Mouse (Mus musculus): ENCODE measurements around the gene Sult1a1.
A peak's percentile ranks its signal among the peaks of the same experiment; 100 is the strongest.

Gene Sult1a1

GRCm38 (mm10) chr7:126657522-126657921, 18.7 kb downstream of the Sult1a1 start:
- DNase-seq = no peak

DNA sequence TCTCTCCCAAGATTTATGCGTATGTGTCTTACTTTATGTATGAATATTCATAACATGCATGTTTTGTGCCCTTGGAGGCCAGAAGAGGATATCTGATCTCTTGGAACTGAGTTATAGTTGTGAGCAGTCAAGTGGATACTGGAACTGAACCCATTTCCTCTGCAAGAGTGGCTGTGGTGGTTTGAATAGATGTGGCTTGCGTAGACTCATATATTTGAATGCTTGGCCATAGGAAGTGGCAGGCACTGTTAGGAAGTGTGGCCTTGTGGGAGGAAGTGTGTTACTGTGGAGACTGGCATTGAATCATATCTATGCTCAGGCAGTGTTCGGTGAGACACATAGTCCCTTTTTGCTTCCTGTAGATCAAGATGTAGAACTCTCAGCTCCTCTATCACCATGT, 20.5 kb downstream of the Sult1a1 start:
- DNase-seq = no peak

DNA sequence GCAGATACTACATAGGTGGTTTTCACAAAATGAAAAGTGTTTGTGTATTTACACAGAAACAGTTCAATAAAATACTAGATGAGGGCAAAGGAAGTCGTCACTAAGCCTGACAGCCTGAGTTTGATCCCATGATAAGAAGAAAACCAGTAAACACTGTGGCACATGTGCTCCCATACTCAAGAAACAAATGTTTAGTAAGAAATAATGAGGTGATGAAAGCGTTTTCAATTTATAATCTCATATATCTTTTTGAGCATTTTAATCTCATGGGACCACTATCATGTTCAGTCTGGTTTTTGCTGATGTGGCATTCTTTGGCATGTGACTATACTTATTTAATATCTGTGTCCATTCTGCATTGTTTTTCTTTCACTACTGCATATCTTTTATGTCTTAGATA, 22.2 kb downstream of the Sult1a1 start:
- DNase-seq = no peak

- no peak for DNase-seq
Measured at GRCm38 (mm10) chr7:126650852-126651251, 25.4 kb downstream of the Sult1a1 start.

GRCm38 (mm10) chr7:126649231-126650051, 26.8 kb downstream of the Sult1a1 start, which contains the start of gene Sgf29:
TSS of gene Sgf29 (plus strand) at chr7:126649309.
- DNase-seq = peak; percentile 97

DNA sequence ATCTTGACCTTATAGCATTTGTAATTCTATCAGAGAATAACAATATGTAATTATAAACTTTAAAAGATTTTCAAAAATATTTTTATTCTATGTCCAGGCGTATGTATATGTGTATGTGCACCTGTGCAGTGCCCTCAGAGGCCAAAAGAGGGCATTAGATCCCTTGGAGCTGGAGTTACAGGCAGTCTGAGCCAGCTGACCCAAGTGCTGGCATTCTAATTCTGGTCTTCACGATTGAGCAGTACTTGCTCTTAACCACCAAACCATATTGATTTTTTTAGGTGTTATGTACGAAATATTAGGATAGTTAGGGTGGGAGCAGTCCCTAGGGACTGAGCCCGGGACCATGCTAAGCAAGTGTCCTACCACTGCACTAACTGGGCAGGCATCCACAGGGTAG, 27.7 kb downstream of the Sult1a1 start:
- peak; percentile 23 for DNase-seq

DNA sequence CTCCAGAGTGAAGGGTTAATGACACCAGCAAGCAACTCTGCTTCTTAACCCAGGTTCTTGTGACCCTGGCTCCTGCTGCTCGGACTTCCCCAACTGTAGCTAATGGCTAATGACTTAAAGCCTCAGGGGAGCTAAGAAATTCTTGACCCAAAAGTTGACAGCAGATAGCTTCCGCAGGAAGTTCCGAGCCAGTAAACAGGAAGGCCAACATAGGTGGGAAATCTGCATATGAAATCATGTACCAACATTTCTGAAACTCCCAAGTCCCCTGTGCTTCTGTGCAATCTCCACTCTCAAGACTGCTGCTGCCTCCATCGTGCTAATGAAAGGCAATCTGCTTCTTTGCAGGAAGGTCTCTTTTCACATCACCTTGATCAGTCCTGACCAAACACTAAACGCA, 30.5 kb downstream of the Sult1a1 start:
- no peak for DNase-seq

GRCm38 (mm10) chr7:126644914-126645313, 31.3 kb downstream of the Sult1a1 start:
- DNase-seq = no peak

- no peak for DNase-seq
Measured at GRCm38 (mm10) chr7:126644345-126644744, 31.9 kb downstream of the Sult1a1 start.

DNA sequence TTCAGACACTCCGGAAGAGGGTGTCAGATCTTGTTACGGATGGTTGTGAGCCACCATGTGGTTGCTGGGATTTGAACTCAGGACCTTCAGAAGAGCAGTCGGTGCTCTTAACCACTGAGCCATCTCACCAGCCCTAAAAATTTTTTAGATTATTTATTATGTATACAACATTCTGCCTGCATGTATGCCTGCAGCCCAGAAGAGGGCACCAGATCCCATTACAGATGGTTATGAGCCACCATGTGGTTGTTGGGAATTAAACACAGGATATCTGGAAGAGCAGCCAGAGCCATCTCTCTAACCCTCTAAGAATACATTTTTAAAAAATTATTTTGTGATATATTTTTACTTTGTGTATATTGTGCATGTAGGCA, 33.0 kb downstream of the Sult1a1 start:
- DNase-seq = peak; percentile 58

- no peak for DNase-seq
Measured at GRCm38 (mm10) chr7:126642545-126643243, 33.5 kb downstream of the Sult1a1 start.

- DNase-seq = peak; percentile 52
Measured at GRCm38 (mm10) chr7:126636733-126637520, 39.3 kb downstream of the Sult1a1 start.

DNA sequence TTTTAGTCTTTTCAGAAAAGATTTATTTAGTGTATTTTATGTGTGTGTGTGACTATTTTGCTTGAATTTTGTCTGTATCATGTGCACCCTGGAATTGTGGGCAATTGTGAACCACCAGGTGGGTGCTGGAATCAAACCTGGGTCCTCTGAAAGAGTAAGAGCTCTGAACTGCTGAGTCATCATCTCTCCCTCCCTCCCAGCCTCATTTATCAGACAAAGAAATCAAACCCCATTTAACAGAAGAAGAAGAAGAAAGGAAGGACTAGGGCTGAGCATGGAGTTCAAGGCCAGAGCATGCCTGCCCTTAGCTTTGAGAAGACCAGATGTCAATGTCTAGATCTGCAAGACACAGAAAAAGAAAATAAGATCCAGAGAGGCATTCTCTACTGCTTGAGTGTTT, 40.9 kb downstream of the Sult1a1 start:
- DNase-seq = no peak

GRCm38 (mm10) chr7:126632478-126632877, 43.8 kb downstream of the Sult1a1 start:
- no peak for DNase-seq

- no peak for DNase-seq
Measured at GRCm38 (mm10) chr7:126630824-126631518, 45.3 kb downstream of the Sult1a1 start, which contains the start of gene Nupr1. TSS of gene Nupr1 (minus strand) at chr7:126630861.

DNA sequence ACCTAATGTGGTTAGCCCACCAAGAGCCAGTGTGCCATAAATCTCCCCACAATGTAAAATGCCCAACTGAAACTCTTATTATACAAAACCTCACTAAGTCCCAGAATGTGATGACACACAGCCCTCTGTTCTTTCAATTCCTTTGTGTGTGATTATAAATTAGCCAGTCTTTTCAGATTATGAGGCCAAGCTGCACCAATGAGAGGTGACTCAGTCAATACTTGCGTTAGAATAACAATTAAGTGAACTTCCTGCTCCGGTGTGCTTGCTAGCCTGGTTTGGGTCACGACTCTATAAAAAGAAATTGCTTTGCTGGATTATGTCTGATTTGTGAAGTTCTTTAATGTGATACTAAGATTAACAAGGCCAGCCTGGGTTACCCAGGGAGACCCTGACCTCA, 46.3 kb downstream of the Sult1a1 start:
- DNase-seq = no peak

DNA sequence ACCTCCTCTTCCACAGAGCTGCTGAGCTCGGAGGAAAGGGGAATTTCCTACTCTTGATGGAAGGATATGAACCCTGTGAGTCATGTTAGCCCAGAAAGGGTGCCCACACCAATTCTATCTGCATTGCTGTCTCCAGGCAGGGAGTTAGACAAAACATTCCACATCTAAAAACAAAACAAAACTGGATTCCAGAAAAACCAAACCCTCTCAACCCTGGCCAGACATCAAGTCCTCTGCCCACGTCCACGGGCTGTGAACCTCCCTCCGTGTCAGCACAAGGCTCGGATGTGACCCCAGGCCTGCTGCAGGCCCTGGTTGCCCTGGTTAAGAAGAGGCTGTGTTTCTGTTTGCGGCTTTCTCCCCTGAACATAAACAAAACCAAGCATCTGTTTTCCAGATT, 48.1 kb downstream of the Sult1a1 start:
- DNase-seq = no peak

DNA sequence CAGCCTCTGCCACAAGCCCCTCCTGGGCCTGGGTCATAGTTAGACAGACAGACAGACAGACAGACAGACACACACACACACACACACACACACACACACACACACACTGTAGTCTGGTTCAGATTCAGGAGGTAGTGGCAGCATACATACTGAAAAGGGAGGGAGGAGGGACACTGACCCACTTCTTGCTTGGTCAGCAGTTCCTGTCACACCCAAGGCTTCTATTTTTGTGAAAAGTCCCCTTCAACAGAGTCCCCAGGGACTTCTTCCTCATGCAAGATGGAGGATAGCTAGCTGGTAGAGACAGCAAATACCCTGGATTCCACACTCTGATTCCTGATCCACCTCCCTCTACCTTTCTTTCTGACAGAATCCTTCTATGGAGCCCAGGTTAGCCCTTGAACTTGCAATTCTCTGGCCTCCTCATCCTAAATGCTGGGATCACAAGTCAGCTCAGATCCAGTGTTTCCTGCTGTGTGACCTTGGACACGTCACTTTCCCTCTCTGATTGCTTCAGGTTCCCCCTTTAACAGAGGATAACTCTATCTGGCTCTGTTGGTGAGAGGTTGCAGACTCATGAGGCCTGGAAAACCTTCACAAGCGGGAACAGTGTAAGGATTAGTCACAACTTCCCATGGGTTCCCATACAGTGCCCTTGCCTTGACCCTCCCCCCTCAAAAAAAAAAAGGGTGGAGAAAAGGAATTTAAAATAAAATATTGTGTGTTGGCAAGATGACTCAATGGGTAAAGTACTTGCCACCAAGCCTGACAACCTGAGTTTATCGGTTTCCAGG, 50.2 kb downstream of the Sult1a1 start:
- DNase-seq = no peak

DNA sequence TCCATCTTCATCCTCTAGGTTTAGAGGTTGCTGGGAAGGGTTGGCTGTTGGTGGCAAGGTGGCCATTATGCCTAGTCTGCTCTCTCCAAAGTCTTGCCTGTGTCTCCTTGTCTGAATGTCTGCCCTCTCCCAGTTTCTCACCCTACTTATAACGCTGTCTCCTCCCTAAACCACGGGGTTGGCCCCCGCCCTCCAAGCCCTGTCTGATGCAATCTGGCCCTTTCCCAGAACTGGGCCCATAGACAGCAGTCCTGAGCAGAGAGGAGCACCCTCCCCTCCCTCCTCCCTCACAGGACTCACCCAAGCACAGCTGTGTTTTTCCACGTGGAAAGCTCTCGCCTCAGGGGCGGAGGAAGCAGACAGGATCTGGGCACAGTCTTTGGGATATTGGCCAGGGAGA, 50.9 kb downstream of the Sult1a1 start:
- DNase-seq = no peak

- DNase-seq = no peak
Measured at GRCm38 (mm10) chr7:126624774-126625173, 51.5 kb downstream of the Sult1a1 start.

DNA sequence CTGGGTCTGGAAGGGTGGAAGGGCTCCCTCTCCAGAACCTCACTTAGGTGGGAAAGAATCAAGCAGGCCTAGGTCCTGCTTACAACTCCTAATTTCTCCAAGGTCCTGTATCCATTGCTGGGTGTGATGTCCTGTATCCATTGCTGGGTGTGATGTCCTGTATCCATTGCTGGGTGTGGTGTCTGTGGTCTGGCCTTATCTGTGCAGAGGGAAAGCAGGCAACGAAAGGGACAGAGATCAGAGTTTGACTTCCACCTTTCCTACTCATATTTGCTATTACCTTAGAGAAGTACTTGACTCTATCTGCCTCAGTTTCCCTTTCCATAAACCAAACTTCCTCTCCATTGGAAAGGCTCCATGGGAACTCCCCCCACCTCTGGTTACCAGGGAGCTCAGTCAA, 52.9 kb downstream of the Sult1a1 start:
- DNase-seq = no peak

Data from thymus, postnatal 4 days (tissue).